Mouse (Mus musculus) liver, embryonic 14.5 days (tissue): ENCODE results near the gene Mgarp. TPM values are rescaled to one million over a fixed set of nuclear protein-coding genes. Genes with fewer than 3 reads are reported as not detected.

Experiments used
- ATAC-seq: fragments of 200-750 bp; cut with Nextera tagmentation; 2 replicates; pipeline ENCODE4 v1.8.0; 2017; ENCODE audit warnings: moderate number of reproducible peaks, mild to moderate bottlenecking, moderate library complexity; ENCODE audit not compliant: insufficient read depth
- DNase-seq, 3 experiments: peaks; one replicate each; pipeline ENCODE4 v3.0.0-alpha.2; 2012 to 2013; ENCODE audit warnings: low read depth in 3 of 3, low spot score in 3 of 3
- H3K27ac ChIP-seq: fragments of 300-500 bp; sonication (generic); 2 replicates; pipeline ENCODE4 v1.5.1; 2014; ENCODE audit warnings: moderate library complexity, mild to moderate bottlenecking, control low read depth, inconsistent platforms
- H3K27me3 ChIP-seq: fragments of 300-500 bp; sonication (generic); 2 replicates; pipeline ENCODE4 v1.6.1; 2014; ENCODE audit warnings: mild to moderate bottlenecking, low read length, moderate library complexity; ENCODE audit not compliant: control insufficient read depth, insufficient read depth
- H3K36me3 ChIP-seq: fragments of 300-500 bp; sonication (generic); replicated peaks from 2 replicates; pipeline ENCODE4 v1.6.1; 2014; ENCODE audit warnings: low read depth; ENCODE audit not compliant: control insufficient read depth, insufficient read depth
- H3K4me1 ChIP-seq, 2 experiments: fragments of 200-500 bp in 1 of 2; fragments of 300-500 bp in 1 of 2; sonication (generic) in 1 of 2; replicated peaks; 2 replicates each; pipeline ENCODE4 v1.6.1; 2012 to 2014; ENCODE audit warnings: antibody characterized with exemption in 1 of 2, inconsistent platforms in 1 of 2, low read length in 1 of 2; ENCODE audit not compliant: control insufficient read depth in 2 of 2, insufficient read depth in 2 of 2
- H3K4me2 ChIP-seq: fragments of 300-500 bp; sonication (generic); 2 replicates; pipeline ENCODE4 v1.6.1; 2014; ENCODE audit warnings: low read depth, mild to moderate bottlenecking, control low read depth, moderate library complexity
- H3K4me3 ChIP-seq, 2 experiments: fragments of 200-500 bp in 1 of 2; fragments of 300-500 bp in 1 of 2; sonication (generic) in 1 of 2; 2 replicates each; pipeline ENCODE4 v1.5.1; 2012 to 2014; ENCODE audit warnings: low read depth in 2 of 2, low read length in 2 of 2, mild to moderate bottlenecking in 2 of 2, control low read depth in 1 of 2, inconsistent platforms in 1 of 2, moderate library complexity in 1 of 2; ENCODE audit not compliant: insufficient read depth in 1 of 2
- H3K9ac ChIP-seq: fragments of 300-500 bp; sonication (generic); replicated peaks from 2 replicates; pipeline ENCODE4 v1.6.1; 2014; ENCODE audit warnings: mild to moderate bottlenecking, control low read depth, moderate library complexity
- H3K9me3 ChIP-seq: fragments of 300-500 bp; sonication (generic); 2 replicates; pipeline ENCODE4 v1.6.1; 2016; ENCODE audit warnings: low read length, mixed read lengths; ENCODE audit not compliant: control insufficient read depth
- CTCF ChIP-seq: IDR thresholded peaks from 2 replicates; pipeline ENCODE4 v1.5.1; 2016; ENCODE audit warnings: antibody characterized with exemption, low read depth, control low read depth
- EP300 ChIP-seq: IDR thresholded peaks from 2 replicates; pipeline ENCODE4 v1.6.1; 2016; ENCODE audit warnings: antibody characterized with exemption, low read depth
- WGBS: fragments of 180-500 bp; shearing (Covaris S2); extraction: QIAGEN DNeasy Blood & Tissue Kit; methylation state at CpG from one replicate; pipeline ENCODE4 v1.1.7; 2014; ENCODE audit not compliant: insufficient replicate concordance; 5-methylcytosine and 5-hydroxymethylcytosine counted together
- polyA plus RNA-seq, 2 experiments: library from polyadenylated mRNA; depleted of rRNA in 1 of 2; stranded (reverse) in 1 of 2; unstranded in 1 of 2; fragments of >200 nt; fragmentation: Nextera tagmentation in 1 of 2; extraction: Ambion mirVana in 1 of 2; gene quantifications; 2 replicates each; pipeline versions ENCODE4 v1.2.1 to v1.2.3; 2012 to 2014

Gene Mgarp
- polyA plus RNA-seq, 2 experiments = 0.48 to 0.85 TPM

- 52% methylated on average over 12 of the region's 12 CpGs for WGBS
- H3K4me2 ChIP-seq = no peak overlapping the region
These were observed 10.0 kb downstream of the Mgarp start for GRCm38 (mm10) chr3:51386441-51387133.

GRCm38 (mm10) chr3:51383409-51383808, 13.1 kb downstream of the Mgarp start:
- no peak overlapping the region for H3K4me3 ChIP-seq
- DNase-seq = no peak
- TF ChIP-seq CTCF (no peak), EP300 (no peak)

More at GRCm38 (mm10) chr3:51386441-51387133, 10.0 kb downstream of the Mgarp start:
- Histone ChIP-seq H3K27me3 (no peaks in the 10 kb centered on the region), H3K9ac (no peak overlapping the region), H3K36me3 (no peaks in the 10 kb centered on the region), H3K9me3 (no peaks in the 10 kb centered on the region), H3K4me3 (no peak overlapping the region), H3K27ac (no peak overlapping the region), H3K4me1 (peaks cover 23 to 31% of the 10 kb centered on the region in 2 experiments)
- TF ChIP-seq EP300 (no peak), CTCF (no peak)
- ATAC-seq (no peak), DNase-seq (no peak)

GRCm38 (mm10) chr3:51380660-51381014, 15.9 kb downstream of the Mgarp start:
- Histone ChIP-seq H3K9me3 (no peaks in the 10 kb centered on the region), H3K4me2 (no peak overlapping the region), H3K9ac (no peak overlapping the region), H3K27ac (no peak overlapping the region), H3K4me3 (no peak overlapping the region), H3K36me3 (no peaks in the 10 kb centered on the region), H3K4me1 (peaks cover 4 to 22% of the 10 kb centered on the region in 2 experiments; a peak in 3 of 4 replicates), H3K27me3 (no peaks in the 10 kb centered on the region)
- 76% methylated on average over 2 of the region's 5 CpGs for WGBS
- ATAC-seq (no peak), DNase-seq (no peak)
- TF ChIP-seq EP300 = no peak
- 0 out of 2 replicates have a peak, but pooled peaks have one; percentile 26 for TF ChIP-seq CTCF

More at GRCm38 (mm10) chr3:51383409-51383808, 13.1 kb downstream of the Mgarp start:
- peaks cover 14 to 24% of the 10 kb centered on the region in 2 experiments for H3K4me1 ChIP-seq
- no peaks in the 10 kb centered on the region for H3K9me3 ChIP-seq
- 72% methylated on average over 12 of the region's 12 CpGs for WGBS
- ATAC-seq = no peak
- H3K27ac ChIP-seq = no peak overlapping the region
- H3K9ac ChIP-seq = no peak overlapping the region
- H3K4me2 ChIP-seq = no peak overlapping the region
- H3K27me3 ChIP-seq = no peaks in the 10 kb centered on the region
- no peaks in the 10 kb centered on the region for H3K36me3 ChIP-seq

- Histone ChIP-seq H3K27me3 (no peaks in the 10 kb centered on the region), H3K36me3 (no peaks in the 10 kb centered on the region), H3K4me3 (no peak overlapping the region), H3K4me1 (peaks cover 8 to 22% of the 10 kb centered on the region in 2 experiments), H3K27ac (no peak overlapping the region), H3K4me2 (no peak overlapping the region), H3K9me3 (no peaks in the 10 kb centered on the region), H3K9ac (no peak overlapping the region)
- ATAC-seq (no peak), DNase-seq (no peak)
- TF ChIP-seq EP300 = no peak
- no peak for TF ChIP-seq CTCF
- 68% methylated on average over 5 of the region's 5 CpGs for WGBS
These were observed 16.5 kb downstream of the Mgarp start for GRCm38 (mm10) chr3:51379786-51380659.

GRCm38 (mm10) chr3:51378665-51378946, 17.9 kb downstream of the Mgarp start:
- H3K9me3 ChIP-seq = no peaks in the 10 kb centered on the region
- 76% methylated on average over 3 of the region's 3 CpGs for WGBS
- TF ChIP-seq EP300 (no peak), CTCF (no peak)
- no peaks in the 10 kb centered on the region for H3K36me3 ChIP-seq
- H3K27ac ChIP-seq = no peak overlapping the region
- H3K27me3 ChIP-seq = no peaks in the 10 kb centered on the region
- ATAC-seq = no peak
- peak overlapping the region; percentile 50 to 53 for H3K4me3 ChIP-seq
- no peak for DNase-seq
- peaks cover 8 to 22% of the 10 kb centered on the region in 2 experiments for H3K4me1 ChIP-seq
- peak overlapping the region; percentile 62; the same call in 1 of the 2 replicates for H3K9ac ChIP-seq
- peak overlapping the region; percentile 72 for H3K4me2 ChIP-seq
